Mouse (Mus musculus) cerebellum, postnatal 14 days (tissue): ENCODE data around the gene Ltb4r1.
A peak's percentile ranks its signal among the peaks of the same experiment; 100 is the strongest.

ENCODE experiments used
- DNase-seq, 2 experiments: peaks; one replicate each; pipeline ENCODE4 v3.0.0; 2021; ENCODE audit warnings: mixed read lengths in 2 of 2

The Ltb4r1 gene

DNA sequence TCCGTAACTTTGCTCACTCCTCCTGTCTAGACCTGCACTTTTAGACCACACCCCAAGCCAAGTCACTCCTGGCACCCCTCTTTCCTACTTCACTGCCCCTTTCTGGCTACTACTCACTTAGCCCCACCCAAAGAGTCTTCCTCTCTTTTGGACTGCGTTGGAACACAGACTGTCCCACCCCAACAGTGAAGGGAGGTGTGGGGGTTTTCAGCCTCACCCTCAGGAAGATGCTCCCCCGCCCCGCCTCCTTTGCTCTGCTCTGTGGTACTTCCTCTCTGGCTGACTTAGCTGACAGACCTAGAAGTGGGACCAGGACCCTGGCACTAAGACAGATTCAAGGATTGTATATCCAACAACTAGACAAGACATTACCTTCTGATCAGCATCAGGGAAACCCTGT, at the start of gene Ltb4r1:
Gene Ltb4r1, plus strand, starts transcription at position 267 of the 400 bp plus-strand sequence.
- DNase-seq = no peak

DNA sequence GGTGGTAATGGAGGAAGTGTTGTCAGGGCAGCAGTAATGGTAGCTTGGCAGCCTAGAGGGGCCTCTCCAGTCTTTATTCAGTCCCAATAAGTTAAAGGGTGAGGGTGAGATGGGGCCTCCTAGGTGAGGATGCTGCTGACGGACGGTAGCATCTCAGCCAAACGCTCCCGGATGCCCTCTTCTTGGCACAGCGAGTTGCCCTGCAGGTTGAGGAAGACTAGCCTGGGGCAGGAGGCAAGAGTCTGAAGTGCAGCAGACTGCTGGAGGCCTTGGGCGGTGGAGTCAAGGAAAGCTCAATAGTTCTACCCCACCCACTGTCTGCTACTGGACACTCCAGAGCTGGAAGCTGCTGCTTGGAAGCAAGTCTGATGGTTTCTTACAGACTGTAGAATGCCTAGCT, 49.5 kb upstream of the Ltb4r1 start:
- no peak for DNase-seq

DNA sequence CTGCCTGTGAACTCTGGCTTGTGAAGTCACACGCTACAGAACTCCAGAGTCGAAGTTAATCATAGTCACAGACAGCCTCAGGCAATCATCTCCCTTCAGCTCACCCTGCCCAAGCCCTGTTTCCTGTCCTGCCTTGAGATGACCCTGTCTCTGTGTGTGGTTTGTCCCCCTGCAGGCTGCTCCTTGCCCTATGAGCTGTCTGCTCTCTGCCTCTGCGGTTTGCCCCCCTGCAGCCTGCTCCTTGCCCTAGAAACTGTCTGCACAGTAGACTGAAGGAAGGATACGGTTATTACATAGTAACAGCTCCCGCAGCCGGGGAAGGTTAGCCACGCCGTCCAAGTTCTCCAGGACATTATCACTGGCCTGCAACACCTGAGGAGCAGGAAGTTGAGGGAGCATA, 48.9 kb upstream of the Ltb4r1 start:
- DNase-seq = no peak

DNA sequence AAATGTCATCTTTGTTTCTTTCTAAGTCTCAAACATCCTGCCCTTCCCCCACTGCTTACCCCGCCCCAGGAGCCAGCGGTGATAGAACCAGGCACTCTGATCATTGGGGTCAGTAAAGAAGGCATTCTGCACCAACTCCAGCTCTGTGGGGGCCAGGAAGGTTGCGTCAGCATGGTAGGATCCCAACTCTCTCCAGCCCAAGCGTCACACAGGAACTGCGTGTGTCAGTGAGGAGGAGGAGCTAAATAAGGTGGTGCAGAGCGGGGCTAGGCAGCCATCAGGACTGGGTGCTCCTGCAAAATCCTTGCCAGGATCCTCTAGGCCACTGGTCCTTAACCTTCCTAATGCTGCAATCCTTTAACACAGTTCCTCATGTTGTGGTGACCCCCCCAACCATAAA, 46.0 kb upstream of the Ltb4r1 start:
- DNase-seq = no peak

DNA sequence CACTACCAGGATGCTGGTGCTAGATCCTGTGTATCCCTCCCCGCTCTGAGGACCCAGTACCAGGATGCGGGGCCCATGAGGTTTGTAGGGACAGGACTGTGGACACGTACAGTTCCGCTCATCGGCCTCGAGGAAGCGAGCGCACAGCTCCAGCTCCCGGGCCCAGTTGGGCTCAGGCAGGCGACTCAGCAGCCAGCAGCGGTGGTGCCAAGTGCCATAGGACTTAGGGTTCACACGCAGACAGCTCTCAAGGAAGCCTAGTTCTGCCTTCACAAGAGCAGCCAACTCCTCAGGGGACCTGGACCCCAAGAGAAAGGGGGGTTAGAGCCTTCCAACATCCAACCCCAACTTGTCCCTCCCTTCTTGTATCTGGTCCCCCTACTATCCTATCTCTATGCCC, 45.1 kb upstream of the Ltb4r1 start:
- DNase-seq = no peak

DNA sequence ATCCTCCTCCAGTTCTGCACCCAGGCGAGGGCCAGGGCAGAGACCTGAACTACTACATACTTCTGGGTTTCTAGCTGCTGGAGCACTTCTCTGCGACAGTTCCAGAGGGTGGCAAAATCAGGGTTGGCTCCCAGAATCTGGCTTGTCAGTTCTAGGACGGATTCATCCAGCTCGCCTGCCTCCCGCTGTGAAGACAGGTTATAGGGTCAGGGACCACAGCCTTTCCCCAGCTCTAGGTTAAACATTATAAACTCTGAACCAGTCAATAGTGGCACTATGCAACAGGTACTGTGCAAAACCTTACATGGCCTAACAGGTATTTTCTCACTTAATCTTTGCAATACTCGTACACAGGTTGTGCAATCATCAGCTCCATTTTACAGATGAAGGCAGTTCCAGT, 44.7 kb upstream of the Ltb4r1 start:
- peak; percentile 18 to 40 for DNase-seq

GRCm38 (mm10) chr14:55721700-55722437, 43.9 kb upstream of the Ltb4r1 start, which contains the start of gene Rabggta:
Gene Rabggta (minus strand): TSS chr14:55722263.
- peak; percentile 96 to 97 for DNase-seq

DNA sequence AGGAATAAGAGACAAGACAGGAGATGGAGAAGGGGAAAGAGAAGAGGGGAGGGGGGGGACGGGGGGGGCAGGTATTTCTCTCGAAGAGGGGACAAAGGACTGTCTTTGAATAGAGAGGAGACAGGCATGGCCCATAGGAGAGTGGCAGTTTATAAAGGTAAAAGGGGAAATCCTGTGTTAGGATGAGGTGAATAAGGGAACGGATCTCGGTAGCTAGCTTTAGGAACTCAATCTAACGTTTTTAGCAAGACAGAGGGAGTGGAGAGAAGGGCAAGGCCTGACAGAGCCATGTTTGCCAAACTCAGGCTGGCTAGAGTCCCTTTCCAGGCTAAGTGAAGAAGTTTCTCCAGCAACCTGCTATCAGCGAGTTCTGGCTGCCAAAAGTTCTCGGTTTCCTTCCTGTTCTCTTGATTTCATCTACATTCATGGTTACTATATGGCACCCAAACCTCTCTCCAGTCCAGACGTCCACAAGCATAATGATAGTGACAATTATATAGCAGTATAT, 43.3 kb upstream of the Ltb4r1 start:
- no peak for DNase-seq

- no peak for DNase-seq
Observed at GRCm38 (mm10) chr14:55723433-55723832, 42.3 kb upstream of the Ltb4r1 start.

DNA sequence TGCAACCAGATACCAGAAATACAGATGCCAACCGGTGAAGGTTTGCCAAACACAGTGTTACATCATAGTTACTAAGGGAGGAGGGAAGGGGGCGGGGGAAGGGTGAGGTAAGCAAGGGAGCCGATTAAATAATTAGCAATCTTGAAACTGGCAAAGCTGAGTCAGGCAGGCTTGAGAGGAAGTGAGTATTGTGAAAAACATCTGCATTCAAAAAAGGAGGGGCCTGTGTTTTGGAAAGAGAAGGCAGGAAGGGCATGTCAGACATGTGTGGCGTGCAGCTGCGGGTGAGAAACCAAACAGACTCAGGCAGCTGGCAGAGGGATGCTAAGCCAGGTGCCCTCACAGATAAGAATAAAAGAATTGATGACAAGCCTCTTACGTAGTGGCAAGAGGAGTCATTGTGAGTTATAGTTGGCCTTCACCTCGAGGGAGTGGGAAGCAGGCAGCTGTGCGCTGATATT, 41.3 kb upstream of the Ltb4r1 start:
- no peak for DNase-seq

DNA sequence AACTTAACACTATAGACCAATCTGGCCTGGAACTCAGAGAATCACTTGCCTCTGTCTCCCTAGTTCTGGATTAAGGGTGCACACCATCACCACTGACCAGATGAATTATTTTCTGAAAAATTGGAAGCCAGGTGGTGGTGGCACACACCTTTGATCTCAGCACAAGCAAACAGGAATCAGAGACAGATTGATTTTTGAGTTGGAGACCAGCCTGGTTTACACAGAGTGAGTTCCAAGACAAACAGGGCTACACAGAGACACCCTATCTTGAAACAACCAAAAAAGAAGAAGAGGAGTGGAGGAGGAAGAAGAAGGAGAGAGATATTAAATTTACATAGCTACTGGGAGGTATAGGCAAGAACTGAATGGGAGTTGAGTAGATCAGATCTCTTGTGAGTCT, 39.5 kb upstream of the Ltb4r1 start:
- DNase-seq = no peak

GRCm38 (mm10) chr14:55727889-55728685, 37.7 kb upstream of the Ltb4r1 start:
- no peak for DNase-seq

- DNase-seq = no peak
Observed at GRCm38 (mm10) chr14:55730116-55730515, 35.6 kb upstream of the Ltb4r1 start.

DNA sequence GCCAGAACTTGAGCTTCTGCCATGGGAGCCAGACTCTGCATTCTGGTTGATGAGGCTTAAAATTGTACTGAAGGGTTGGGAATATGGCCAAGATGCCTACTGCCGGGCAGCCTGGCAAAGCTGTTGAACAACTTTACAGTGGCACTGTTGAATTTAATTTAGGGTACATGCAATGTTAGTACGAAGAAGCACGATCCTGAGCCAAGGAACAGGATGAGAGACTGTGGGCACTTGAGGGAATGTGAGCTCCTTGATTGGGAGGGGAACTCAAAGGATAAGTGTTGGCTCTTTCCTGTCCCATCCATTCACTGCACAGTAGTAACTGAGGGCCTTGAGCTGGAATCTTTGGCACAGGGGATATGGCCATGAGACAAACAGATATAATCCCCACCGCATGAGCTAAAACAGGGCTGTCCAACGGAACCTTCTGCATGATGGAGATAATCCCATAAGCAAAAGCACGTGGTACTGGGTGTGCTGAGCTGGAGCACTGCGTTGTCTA, 35.2 kb upstream of the Ltb4r1 start:
- DNase-seq = peak; percentile 54 to 65

DNA sequence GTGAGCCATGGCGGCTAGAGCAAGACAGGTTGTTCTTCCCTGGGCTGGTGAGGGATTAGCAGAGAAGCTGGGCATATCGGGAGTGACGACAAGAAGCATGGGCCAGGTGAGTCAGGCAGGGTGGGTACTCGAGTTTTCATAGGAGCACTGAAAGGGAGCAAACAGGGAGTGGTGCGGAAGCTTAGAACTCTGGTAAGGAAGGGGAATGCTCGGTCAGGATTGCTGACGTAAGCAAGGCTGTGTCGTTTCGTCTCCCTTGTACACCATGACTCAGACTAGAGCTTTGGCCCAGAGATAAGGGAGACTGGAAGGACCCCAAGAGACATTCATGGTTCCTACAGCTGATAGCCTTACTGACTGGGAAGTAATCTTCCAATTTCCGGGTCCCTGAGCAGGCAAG, 31.9 kb upstream of the Ltb4r1 start:
- DNase-seq = no peak

GRCm38 (mm10) chr14:55734869-55735268, 30.9 kb upstream of the Ltb4r1 start:
- no peak for DNase-seq

DNA sequence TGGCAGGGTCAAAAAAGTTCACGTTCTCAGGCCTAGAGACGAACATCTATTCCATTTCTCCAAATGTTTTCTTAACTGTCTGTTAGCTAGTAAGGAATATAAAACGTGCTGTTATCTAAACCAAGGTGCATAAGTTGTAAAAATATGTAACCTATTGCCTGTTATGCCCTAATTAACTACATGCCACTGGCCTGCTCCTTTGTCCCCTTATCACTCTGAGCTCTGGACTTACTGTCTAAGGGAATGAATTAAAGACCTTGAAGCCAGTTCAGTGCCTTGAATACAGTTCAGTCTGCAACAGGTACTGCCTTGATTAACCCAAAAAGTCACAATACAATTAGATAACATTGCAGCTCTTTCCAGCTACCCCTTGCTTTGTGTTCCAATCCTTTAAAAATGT, 30.4 kb upstream of the Ltb4r1 start:
- DNase-seq = no peak

DNA sequence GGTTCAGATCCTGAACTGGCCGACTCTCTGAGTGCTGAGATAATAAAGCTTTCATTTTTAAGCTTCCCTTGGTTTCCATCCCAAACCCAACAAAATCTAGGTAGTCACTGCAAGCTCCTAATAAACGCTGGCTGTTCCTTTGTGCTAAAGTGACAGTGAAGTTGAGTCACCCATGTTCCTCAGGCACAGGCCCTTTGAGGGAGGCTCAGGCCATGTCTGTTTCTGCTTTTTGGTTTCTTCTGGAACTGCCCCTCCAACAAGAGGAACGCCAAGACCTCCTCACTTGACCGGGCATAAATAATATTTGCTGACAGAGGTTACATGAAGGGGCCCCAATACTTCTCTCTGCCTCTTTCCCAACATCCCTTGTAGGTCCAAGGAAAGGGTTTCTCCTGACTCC, 30.0 kb upstream of the Ltb4r1 start:
- no peak for DNase-seq

GRCm38 (mm10) chr14:55737086-55737687, 28.6 kb upstream of the Ltb4r1 start:
- DNase-seq = no peak

GRCm38 (mm10) chr14:55743711-55744110, 22.1 kb upstream of the Ltb4r1 start:
- DNase-seq = peak; percentile 92

GRCm38 (mm10) chr14:55745180-55745860, 20.4 kb upstream of the Ltb4r1 start, which contains the start of the genes Dhrs1 and Nop9:
Gene Dhrs1 (minus strand): TSS chr14:55745690.
Gene Nop9 (plus strand): TSS chr14:55745693.
- peak; percentile 88 to 91 for DNase-seq

DNA sequence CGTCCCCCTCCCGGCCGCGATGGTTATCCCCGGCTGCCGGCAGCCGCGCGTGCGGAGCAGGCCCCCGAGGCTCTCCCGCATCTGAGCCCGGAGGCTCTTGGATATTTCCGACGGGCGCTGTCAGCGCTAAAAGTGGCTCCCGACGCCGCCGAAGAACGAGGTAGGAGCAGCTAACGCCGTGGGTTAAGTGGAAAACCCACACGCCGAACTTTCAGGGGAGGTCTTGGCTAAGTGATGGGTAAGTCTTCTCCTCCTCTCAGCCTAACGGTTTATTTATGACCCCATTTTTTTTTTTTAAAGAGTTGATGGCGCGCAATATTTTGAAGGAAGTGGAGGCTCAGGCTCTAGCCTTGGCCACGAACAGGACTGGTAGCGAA, 19.9 kb upstream of the Ltb4r1 start:
- DNase-seq = no peak
